16 mouse cellular contexts compared by ENCODE assay signal in genomic region chr3:96135011-96135410, GRCm38 (mm10). TPM values are rescaled to one million over a fixed set of nuclear protein-coding genes. Genes with fewer than 3 reads are reported as not detected.
A peak's percentile ranks its signal among the peaks of the same experiment; 100 is the strongest.
DNase-seq lines count a peak whose midpoint lies in the region; ATAC-seq and TF ChIP-seq lines count a peak whose summit lies in the region.
"Had no signal": no experiment of that assay in that cellular context is flagged by ENCODE, and none has a peak within 500 bp of the region (broad histone marks: within the 10 kb centered on the region; RNA-seq: fewer than 3 reads in every experiment).

No protein-coding gene starts in this region.

- WGBS in kidney, adult 2 months: 17% methylated on average over 3 of the region's 3 CpGs
- WGBS in kidney, embryonic 15.5 days: 65% methylated on average over 3 of the region's 3 CpGs
- 90% methylated on average over 3 of the region's 3 CpGs for WGBS in forebrain, embryonic 10.5 days

- peak; percentile 92 for DNase-seq in kidney, adult 2 months
- DNase-seq in adrenal gland, adult 2 months: peak; percentile 77
- DNase-seq in adrenal gland, postnatal 25 days: peak; percentile 50
- peak; percentile 86 to 89 for DNase-seq in kidney, postnatal 36 days
- DNase-seq in layer of hippocampus, adult 8-10 months (ENCODE audit: low spot score in 2 of 2): no peak
- DNase-seq in forebrain, embryonic 10.5 days (ENCODE audit: extremely low spot score, low spot score): no peak
- DNase-seq: cerebellum, adult 11-12 months; layer of hippocampus, postnatal 36 days; liver, postnatal 0 days had no signal

- H3K4me2 ChIP-seq in kidney, embryonic 15.5 days: no peak overlapping the region
- H3K4me2 ChIP-seq: embryonic facial prominence, embryonic 13.5 days; hindbrain, embryonic 12.5 days; limb, embryonic 12.5 days had no signal

- peaks cover 21% of the 10 kb centered on the region for H3K4me1 ChIP-seq in kidney, adult 2 months (ENCODE audit: control insufficient read depth, insufficient read depth, low read length)
- H3K4me1 ChIP-seq in kidney, embryonic 15.5 days: 0 out of 2 replicates have a peak, but pooled peaks cover 9% of the 10 kb centered on the region
- peaks cover 13% of the 10 kb centered on the region for H3K4me1 ChIP-seq in forebrain, embryonic 10.5 days
- H3K4me1 ChIP-seq: hindbrain, embryonic 12.5 days; limb, embryonic 12.5 days had no signal

- no peak for TF ChIP-seq CTCF in kidney, adult 2 months (conservative IDR thresholded peaks at IDR 0.05; ENCODE audit: insufficient read depth, insufficient read length, low read depth, low read length)

- H3K4me3 ChIP-seq in kidney, adult 2 months (ENCODE audit: insufficient read depth, low read depth, low read length): no peak overlapping the region
- H3K4me3 ChIP-seq in kidney, embryonic 15.5 days (replicated peaks): no peak overlapping the region
- H3K4me3 ChIP-seq in forebrain, embryonic 10.5 days: no peak overlapping the region
- H3K4me3 ChIP-seq: embryonic facial prominence, embryonic 13.5 days; hindbrain, embryonic 12.5 days; limb, embryonic 12.5 days had no signal

- no peaks in the 10 kb centered on the region for H3K27me3 ChIP-seq in kidney, adult 2 months (replicated peaks; ENCODE audit: control insufficient read depth, insufficient read depth, low read length)
- H3K27me3 ChIP-seq in kidney, embryonic 15.5 days: no peaks in the 10 kb centered on the region
- no peaks in the 10 kb centered on the region for H3K27me3 ChIP-seq in forebrain, embryonic 10.5 days (ENCODE audit: poor library complexity, severe bottlenecking)
- H3K27me3 ChIP-seq: CH12.LX; embryonic facial prominence, embryonic 13.5 days; hindbrain, embryonic 12.5 days; limb, embryonic 12.5 days had no signal

- ATAC-seq in kidney, embryonic 15.5 days (replicated peaks; ENCODE audit: low FRiP score): no peak
- ATAC-seq: forebrain, embryonic 14.5 days; intestine, embryonic 16.5 days; liver, postnatal 0 days had no signal

- H3K36me3 ChIP-seq in kidney, adult 2 months (ENCODE audit: control insufficient read depth, insufficient read depth, low read length): peaks cover 1% of the 10 kb centered on the region; the same call in 1 of the 2 replicates
- peaks cover 32% of the 10 kb centered on the region for H3K36me3 ChIP-seq in kidney, embryonic 15.5 days
- H3K36me3 ChIP-seq in forebrain, embryonic 10.5 days (replicated peaks): peaks cover 23% of the 10 kb centered on the region
- H3K36me3 ChIP-seq: hindbrain, embryonic 12.5 days had no signal

- H3K9ac ChIP-seq in kidney, embryonic 15.5 days: no peak overlapping the region
- H3K9ac ChIP-seq: embryonic facial prominence, embryonic 13.5 days; hindbrain, embryonic 12.5 days; limb, embryonic 12.5 days; liver, postnatal 0 days had no signal

- H3K9me3 ChIP-seq in kidney, embryonic 15.5 days (replicated peaks): no peaks in the 10 kb centered on the region
- no peaks in the 10 kb centered on the region for H3K9me3 ChIP-seq in forebrain, embryonic 10.5 days
- H3K9me3 ChIP-seq: embryonic facial prominence, embryonic 13.5 days; hindbrain, embryonic 12.5 days; limb, embryonic 12.5 days had no signal

- H3K27ac ChIP-seq in kidney, adult 2 months (ENCODE audit: insufficient read depth, low read depth, low read length): peak overlapping the region; percentile 85
- no peak overlapping the region for H3K27ac ChIP-seq in kidney, embryonic 15.5 days
- no peak overlapping the region for H3K27ac ChIP-seq in forebrain, embryonic 10.5 days
- H3K27ac ChIP-seq: embryonic facial prominence, embryonic 13.5 days; hindbrain, embryonic 12.5 days; limb, embryonic 12.5 days had no signal

- no peak for TF ChIP-seq POLR2A in kidney, adult 2 months (IDR thresholded peaks at IDR 0.05; ENCODE audit: low read depth, low read length)

RNA-seq across cellular contexts. Expression of gene Mtmr11, which starts 26.8 kb away (rescaled TPM):
- 56.8 and 65.7 TPM in 2 replicates for polyA plus RNA-seq in kidney, adult 2 months (2012; rRNA removed)
- polyA plus RNA-seq in kidney, embryonic 15.5 days (2015; fragmentation: Nextera tagmentation; extraction: Ambion mirVana): 24.6 and 29.7 TPM in 2 replicates
- 10 to 100 TPM; 27.4 to 34.6 TPM for total RNA-seq in adrenal gland, adult 2 months (2021)
- 15.0 and 20.5 TPM in 2 replicates for polyA plus RNA-seq in adrenal gland, adult 2 months (2012; rRNA removed)
- total RNA-seq in adrenal gland, postnatal 25 days (2021): 16.3 and 27.0 TPM in 2 replicates
- 1 to 10 TPM; 6.5 to 9.4 (median 7.8) TPM for total RNA-seq in layer of hippocampus, adult 8-10 months (2022)
- polyA plus RNA-seq in forebrain, embryonic 10.5 days (2016; fragmentation: Nextera tagmentation; extraction: Ambion mirVana): 9.3 TPM in 2 replicates

RNA-seq across cellular contexts. Expression of gene Otud7b, which starts 30.7 kb away (rescaled TPM):
- 10.1 and 15.0 TPM in 2 replicates for polyA plus RNA-seq in kidney, adult 2 months (2012; rRNA removed)
- 21.0 and 22.0 TPM in 2 replicates for polyA plus RNA-seq in kidney, embryonic 15.5 days (2015; fragmentation: Nextera tagmentation; extraction: Ambion mirVana)
- total RNA-seq in adrenal gland, adult 2 months (2021): 10 to 100 TPM; 25.0 to 38.2 TPM
- 16.3 and 19.7 TPM in 2 replicates for polyA plus RNA-seq in adrenal gland, adult 2 months (2012; rRNA removed)
- total RNA-seq in adrenal gland, postnatal 25 days (2021): 25.8 and 40.5 TPM in 2 replicates
- 10 to 100 TPM; 38.1 to 40.1 (median 38.9) TPM for total RNA-seq in layer of hippocampus, adult 8-10 months (2022)
- polyA plus RNA-seq in forebrain, embryonic 10.5 days (2016; fragmentation: Nextera tagmentation; extraction: Ambion mirVana): 14.1 and 20.8 TPM in 2 replicates

RNA-seq across cellular contexts. Expression of gene Sf3b4, which starts 37.1 kb away (rescaled TPM):
- polyA plus RNA-seq in kidney, adult 2 months (2012; rRNA removed): 52.6 and 57.3 TPM in 2 replicates
- 184 and 193 TPM in 2 replicates for polyA plus RNA-seq in kidney, embryonic 15.5 days (2015; fragmentation: Nextera tagmentation; extraction: Ambion mirVana)
- total RNA-seq in adrenal gland, adult 2 months (2021): 10 to 100 TPM; 49.4 to 55.2 TPM
- 169 and 183 TPM in 2 replicates for polyA plus RNA-seq in adrenal gland, adult 2 months (2012; rRNA removed)
- total RNA-seq in adrenal gland, postnatal 25 days (2021): 55.3 and 58.9 TPM in 2 replicates
- total RNA-seq in layer of hippocampus, adult 8-10 months (2022): 10 to 100 TPM; 39.8 to 49.2 (median 45.5) TPM
- 276 and 284 TPM in 2 replicates for polyA plus RNA-seq in forebrain, embryonic 10.5 days (2016; fragmentation: Nextera tagmentation; extraction: Ambion mirVana)

RNA-seq across cellular contexts. Expression of gene Sv2a, which starts 45.9 kb away (rescaled TPM):
- 20.8 and 27.3 TPM in 2 replicates for polyA plus RNA-seq in kidney, adult 2 months (2012; rRNA removed)
- polyA plus RNA-seq in kidney, embryonic 15.5 days (2015; fragmentation: Nextera tagmentation; extraction: Ambion mirVana): 3.0 and 4.9 TPM in 2 replicates
- total RNA-seq in adrenal gland, adult 2 months (2021): 10 to 100 TPM in 1 of 2 experiments, 1 to 10 TPM in 1; 5.7 to 14.1 TPM
- polyA plus RNA-seq in adrenal gland, adult 2 months (2012; rRNA removed): 3.3 and 3.6 TPM in 2 replicates
- 7.3 and 11.8 TPM in 2 replicates for total RNA-seq in adrenal gland, postnatal 25 days (2021)
- 100 to 1,000 TPM; 365 to 380 (median 374) TPM for total RNA-seq in layer of hippocampus, adult 8-10 months (2022)
- polyA plus RNA-seq in forebrain, embryonic 10.5 days (2016; fragmentation: Nextera tagmentation; extraction: Ambion mirVana): 2.1 and 3.5 TPM in 2 replicates

Comparison
In these comparisons a context has a peak if more than half of its experiments do, and no peak if none do; other contexts are left out.
1. DNase-seq: peak in kidney, adult 2 months (single experiment), adrenal gland, adult 2 months (single experiment), adrenal gland, postnatal 25 days (single experiment) and kidney, postnatal 36 days (2 of 2); none in layer of hippocampus, adult 8-10 months (0 of 2) and forebrain, embryonic 10.5 days (single experiment).